Mouse (Mus musculus) G1E (cell line): ENCODE measurements at regions not wholly inside any gene's neighbourhood (a gene's known extent, or its start where the extent isn't known, plus 50 kb on each side); places are given as distances from the start of the nearest gene placed in this dataset.

Source experiments
- ATAC-seq: 2 replicates; pipeline ENCODE4 v1.8.0; 2016; ENCODE audit warnings: mild to moderate bottlenecking; ENCODE audit not compliant: insufficient number of reproducible peaks, poor library complexity, low FRiP score, severe bottlenecking; ENCODE audit errors: extremely low read depth
- DNase-seq: peaks from one replicate; pipeline ENCODE4 v3.0.0; 2012; ENCODE audit warnings: low spot score
- H3K27me3 ChIP-seq: 2 replicates; pipeline ENCODE4 v1.6.1; 2012; ENCODE audit warnings: mild to moderate bottlenecking, low read length, inconsistent platforms; ENCODE audit not compliant: insufficient read depth
- H3K36me3 ChIP-seq: replicated peaks from 2 replicates; pipeline ENCODE3; 2012; ENCODE audit warnings: mild to moderate bottlenecking, inconsistent platforms
- H3K4me1 ChIP-seq: 2 replicates; pipeline ENCODE4 v1.6.1; 2012; ENCODE audit warnings: low read depth, low read length, inconsistent platforms, mixed read lengths; ENCODE audit not compliant: insufficient read depth
- H3K4me3 ChIP-seq: 2 replicates; pipeline ENCODE4 v1.5.1; 2012; ENCODE audit warnings: low read depth, mild to moderate bottlenecking, inconsistent platforms, low read length, moderate library complexity, mixed read lengths
- H3K9me3 ChIP-seq: replicated peaks from 2 replicates; pipeline ENCODE4 v1.6.1; 2012; ENCODE audit warnings: inconsistent platforms
- CTCF ChIP-seq: IDR thresholded peaks from 2 replicates; pipeline ENCODE4 v1.5.1; 2012; ENCODE audit warnings: low read depth, low read length, inconsistent platforms, mixed read lengths
- GATA1 ChIP-seq: IDR thresholded peaks from 2 replicates; pipeline ENCODE4 v1.6.1; 2012; ENCODE audit warnings: borderline replicate concordance, low read length, inconsistent platforms, mixed read lengths
- GATA2 ChIP-seq: IDR thresholded peaks from 2 replicates; pipeline ENCODE4 v1.6.1; 2012; ENCODE audit warnings: low read depth, low read length, inconsistent platforms, borderline replicate concordance
- POLR2AphosphoS5 ChIP-seq: IDR thresholded peaks from 2 replicates; pipeline ENCODE4 v1.6.1; 2012; ENCODE audit warnings: low read depth, low read length, inconsistent platforms; ENCODE audit not compliant: insufficient replicate concordance
- TAL1 ChIP-seq: conservative IDR thresholded peaks from 2 replicates; pipeline ENCODE4 v1.6.1; 2012; ENCODE audit warnings: low read depth, low read length, inconsistent platforms, mixed read lengths

DNA sequence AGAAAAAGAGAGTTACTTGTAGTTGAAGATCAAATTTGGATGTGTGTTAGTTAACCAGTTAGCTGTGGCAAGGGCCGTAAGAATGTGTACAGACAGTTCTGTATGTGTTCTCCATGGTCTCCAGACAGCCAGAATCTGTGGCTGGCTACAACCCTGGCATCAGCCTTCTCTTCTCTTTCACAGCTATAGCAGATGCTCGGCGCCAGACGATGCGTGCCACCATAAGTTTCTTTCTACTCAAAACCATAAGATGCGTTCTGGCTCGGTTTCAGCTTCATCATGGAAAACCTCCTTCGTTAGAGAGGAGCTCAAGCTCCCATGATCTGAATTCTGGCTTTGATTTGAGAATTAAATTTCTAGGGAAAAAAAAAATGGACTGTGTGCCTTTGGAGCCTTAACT is 275.6 kb downstream of the Tbx15 start:
- H3K27me3 ChIP-seq: no peaks in the 10 kb centered on the region
- H3K36me3 ChIP-seq: no peaks in the 10 kb centered on the region
- DNase-seq (no peak), ATAC-seq (no peak)
- no peaks in the 10 kb centered on the region for H3K4me1 ChIP-seq
- 0 out of 2 replicates have a peak, but pooled peaks cover 7% of the 10 kb centered on the region for H3K9me3 ChIP-seq
- TF ChIP-seq GATA1: no peak
- no peak for TF ChIP-seq TAL1
- TF ChIP-seq POLR2AphosphoS5: no peak
- TF ChIP-seq GATA2: no peak
- TF ChIP-seq CTCF: no peak
- H3K4me3 ChIP-seq: no peak overlapping the region

DNA sequence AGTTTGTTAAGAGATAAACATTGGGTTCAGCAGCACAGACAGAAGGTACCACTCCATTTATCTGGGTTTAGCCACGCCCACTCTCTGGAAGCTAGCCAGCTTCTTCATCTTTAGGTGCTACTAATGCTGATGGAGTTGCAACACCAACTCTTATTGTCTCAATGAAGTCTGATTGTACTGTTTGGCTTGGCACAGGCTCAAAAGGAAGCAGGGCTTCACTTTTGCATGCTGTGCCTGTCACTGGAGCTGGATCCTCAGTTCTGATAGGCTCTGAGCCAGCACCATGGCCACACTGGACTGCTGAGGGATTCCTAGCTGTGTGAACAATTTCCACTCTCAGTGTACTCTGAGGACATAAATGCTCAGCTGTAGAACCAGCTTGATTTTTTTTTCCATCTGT is 320.7 kb downstream of the Tbx15 start:
- H3K4me3 ChIP-seq: no peak overlapping the region
- ATAC-seq: no peak
- no peak for TF ChIP-seq GATA2
- no peak for TF ChIP-seq POLR2AphosphoS5
- no peak for TF ChIP-seq CTCF
- no peak for TF ChIP-seq TAL1
- DNase-seq: no peak
- H3K4me1 ChIP-seq: no peaks in the 10 kb centered on the region
- H3K9me3 ChIP-seq: peaks cover 18% of the 10 kb centered on the region
- H3K27me3 ChIP-seq: no peaks in the 10 kb centered on the region
- no peaks in the 10 kb centered on the region for H3K36me3 ChIP-seq

DNA sequence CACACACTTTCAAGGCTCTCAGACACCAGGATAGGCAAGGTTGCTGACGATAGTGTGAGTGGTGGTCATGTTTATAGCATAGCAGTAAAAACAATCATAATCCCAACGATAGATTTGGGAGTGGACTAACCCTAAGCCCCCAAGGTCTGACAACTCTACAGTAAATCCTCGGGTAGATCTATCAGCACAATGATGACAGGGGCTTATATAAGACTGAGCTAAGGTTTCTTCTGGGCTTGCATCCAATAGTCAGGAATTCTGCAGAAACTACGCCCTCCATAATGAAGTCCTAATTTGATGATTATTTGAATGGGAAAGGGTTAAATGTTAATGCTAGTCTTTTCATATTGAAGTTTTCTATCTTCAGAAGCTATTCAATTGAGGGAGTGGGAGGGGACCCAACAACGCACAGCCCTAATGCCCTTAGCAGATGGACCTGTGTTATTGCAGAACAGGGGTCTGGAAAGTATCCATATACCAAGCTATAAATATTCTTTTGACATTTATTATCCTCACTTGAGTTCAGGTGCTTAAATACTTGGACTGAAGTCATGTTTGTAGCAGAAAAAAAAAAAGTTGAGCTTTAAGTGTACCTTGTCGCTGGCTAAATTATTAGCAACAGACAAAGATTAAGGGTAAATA is 311.8 kb upstream of the Spag17 start:
- TF ChIP-seq GATA2: no peak
- TF ChIP-seq TAL1: no peak
- TF ChIP-seq GATA1: no peak
- no peak for TF ChIP-seq POLR2AphosphoS5
- TF ChIP-seq CTCF: no peak
- no peaks in the 10 kb centered on the region for H3K4me1 ChIP-seq
- H3K4me3 ChIP-seq: no peak overlapping the region
- H3K9me3 ChIP-seq: no peaks in the 10 kb centered on the region; the same call in 1 of the 2 replicates
- DNase-seq: no peak
- no peaks in the 10 kb centered on the region for H3K27me3 ChIP-seq
- no peak for ATAC-seq
- no peaks in the 10 kb centered on the region for H3K36me3 ChIP-seq

DNA sequence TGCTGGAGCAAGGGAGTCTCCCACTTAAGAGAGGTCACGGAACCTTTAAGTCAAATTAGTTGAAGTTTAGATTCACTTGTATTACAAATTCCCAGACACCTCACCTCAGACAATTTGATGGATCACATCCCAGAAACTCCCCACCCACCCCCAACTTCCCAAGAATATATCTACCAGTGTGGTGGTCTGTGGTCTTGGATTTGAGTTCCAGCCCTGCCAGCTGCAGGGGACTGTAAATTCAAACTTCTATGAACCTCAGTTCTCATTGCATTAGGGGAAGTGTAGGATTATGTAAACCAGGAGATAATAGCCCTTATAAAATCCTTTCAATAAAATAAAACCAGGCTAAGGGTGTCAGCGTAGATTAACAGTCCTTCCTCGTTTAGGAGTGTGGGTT is 311.2 kb upstream of the Spag17 start:
- TF ChIP-seq CTCF (no peak), TAL1 (no peak), GATA1 (no peak), POLR2AphosphoS5 (no peak), GATA2 (no peak)
- H3K4me3 ChIP-seq: no peak overlapping the region
- DNase-seq: no peak

DNA sequence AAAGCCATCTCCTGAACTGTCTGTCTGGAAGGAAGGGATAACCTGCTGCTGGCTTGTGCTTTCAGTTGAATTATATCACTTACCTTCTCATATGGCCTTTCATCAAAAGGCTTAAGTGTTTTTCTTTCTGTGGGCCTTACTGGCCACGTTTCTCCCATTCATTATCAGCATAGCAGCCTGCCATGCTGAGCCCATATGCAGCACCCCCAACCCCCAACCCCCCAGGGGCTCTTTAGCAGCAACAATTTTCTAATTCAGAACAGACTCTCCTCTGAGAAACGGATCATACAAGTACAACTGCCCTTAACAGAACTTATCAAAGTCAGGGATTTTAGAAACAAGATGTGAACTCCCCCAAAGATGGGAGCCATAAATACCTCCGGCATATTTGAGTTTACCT is 282.5 kb upstream of the Spag17 start:
- no peaks in the 10 kb centered on the region for H3K4me1 ChIP-seq
- no peaks in the 10 kb centered on the region for H3K27me3 ChIP-seq
- TF ChIP-seq POLR2AphosphoS5 (no peak), GATA2 (no peak), TAL1 (no peak), CTCF (no peak), GATA1 (no peak)
- ATAC-seq (no peak), DNase-seq (no peak)
- no peaks in the 10 kb centered on the region for H3K9me3 ChIP-seq
- no peak overlapping the region for H3K4me3 ChIP-seq
- no peaks in the 10 kb centered on the region for H3K36me3 ChIP-seq

More for the DNA sequence above, 311.2 kb upstream of the Spag17 start:
- H3K9me3 ChIP-seq: no peaks in the 10 kb centered on the region; the same call in 1 of the 2 replicates
- ATAC-seq: no peak
- no peaks in the 10 kb centered on the region for H3K36me3 ChIP-seq
- H3K4me1 ChIP-seq: no peaks in the 10 kb centered on the region
- H3K27me3 ChIP-seq: no peaks in the 10 kb centered on the region

DNA sequence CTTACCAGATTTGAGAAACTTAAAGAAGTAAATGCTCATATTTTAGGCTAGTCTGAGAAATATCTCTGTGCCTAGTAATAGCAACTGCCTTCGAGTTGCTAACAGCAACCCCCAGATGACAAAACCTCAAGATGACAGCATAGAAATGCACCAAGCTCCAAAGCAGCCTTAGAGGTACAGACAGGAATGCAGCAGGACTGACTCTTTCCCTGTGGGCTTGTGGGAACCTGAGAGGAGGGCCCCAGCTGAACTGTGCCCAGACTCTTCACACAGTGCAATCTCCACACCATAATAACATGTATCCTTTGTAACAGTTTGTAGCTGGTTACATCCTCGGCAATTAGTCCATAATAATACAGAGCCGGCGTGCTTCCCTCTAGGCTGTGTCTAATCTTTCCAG is 252.9 kb upstream of the Spag17 start:
- ATAC-seq: no peak
- peaks cover 13% of the 10 kb centered on the region; the same call in 1 of the 2 replicates for H3K9me3 ChIP-seq
- H3K27me3 ChIP-seq: no peaks in the 10 kb centered on the region
- no peak for DNase-seq
- H3K36me3 ChIP-seq: no peaks in the 10 kb centered on the region
- H3K4me3 ChIP-seq: no peak overlapping the region
- no peaks in the 10 kb centered on the region for H3K4me1 ChIP-seq
- no peak for TF ChIP-seq CTCF

DNA sequence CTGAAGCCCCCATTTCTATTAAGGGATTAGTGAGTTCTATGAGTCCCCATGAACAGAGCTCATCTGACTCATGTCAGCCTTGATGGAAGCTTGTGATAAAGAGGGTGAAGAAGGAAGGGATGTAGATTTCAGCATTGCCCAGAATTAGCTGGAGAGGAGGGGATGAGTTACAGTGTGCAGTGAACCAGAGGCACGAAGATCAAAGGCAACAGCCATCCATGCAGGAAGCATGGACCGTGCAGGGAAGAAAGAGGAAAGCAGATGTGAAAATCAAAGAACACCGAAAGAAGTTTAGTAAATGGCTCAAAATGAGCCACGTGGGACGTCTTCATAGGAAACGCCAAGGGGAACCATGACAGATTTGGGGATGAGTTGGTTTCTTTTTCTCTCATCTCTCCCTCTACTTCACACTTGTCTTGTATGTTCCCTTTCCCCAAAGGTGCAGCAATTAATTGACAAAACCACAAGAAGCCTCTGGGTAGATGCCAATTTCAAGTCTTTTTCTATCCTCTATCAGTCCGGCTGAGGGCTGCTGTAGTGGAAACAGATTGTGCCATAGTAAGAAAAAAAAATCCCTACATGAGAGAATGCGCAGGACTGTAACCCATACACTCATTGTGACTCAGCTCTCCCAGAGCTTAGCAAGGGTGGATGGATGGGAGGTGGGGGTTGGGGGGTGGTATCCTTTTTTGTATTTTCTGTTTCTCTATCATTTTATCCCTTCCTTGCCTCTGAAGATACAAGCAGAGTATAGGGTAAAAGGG is 243.7 kb upstream of the Spag17 start:
- H3K4me3 ChIP-seq: no peak overlapping the region
- no peaks in the 10 kb centered on the region for H3K27me3 ChIP-seq
- H3K9me3 ChIP-seq: peaks cover 10% of the 10 kb centered on the region
- DNase-seq (no peak), ATAC-seq (no peak)
- no peaks in the 10 kb centered on the region for H3K36me3 ChIP-seq
- H3K4me1 ChIP-seq: no peaks in the 10 kb centered on the region
- TF ChIP-seq GATA2 (no peak), CTCF (no peak), POLR2AphosphoS5 (no peak), TAL1 (no peak), GATA1 (no peak)
